Mouse (Mus musculus) CD4-positive, CD25-positive, alpha-beta regulatory T cell, adult 2 months (primary cell): ENCODE measurements around the gene Hoga1.

Experiments
- DNase-seq: peaks from one replicate; pipeline ENCODE4 v3.0.0-alpha.2; 2012; ENCODE audit warnings: low read depth, low spot score

The Hoga1 gene

GRCm38 (mm10) chr19:42118596-42118995 lies 73.2 kb downstream of the Hoga1 start:
- no peak for DNase-seq

GRCm38 (mm10) chr19:42120451-42120850 lies 75.0 kb downstream of the Hoga1 start:
- DNase-seq: no peak
